Mouse (Mus musculus) lung, postnatal 14 days (tissue): ENCODE results near the gene Apoa4.
A peak's percentile ranks its signal among the peaks of the same experiment; 100 is the strongest.

Source experiments
- DNase-seq: peaks from one replicate; pipeline ENCODE4 v3.0.0; 2021

Apoa4 gene

GRCm38 (mm10) chr9:46240526-46241153 lies at the start of gene Apoa4:
Gene Apoa4, plus strand, starts transcription at chr9:46240696.
- DNase-seq: no peak

DNA sequence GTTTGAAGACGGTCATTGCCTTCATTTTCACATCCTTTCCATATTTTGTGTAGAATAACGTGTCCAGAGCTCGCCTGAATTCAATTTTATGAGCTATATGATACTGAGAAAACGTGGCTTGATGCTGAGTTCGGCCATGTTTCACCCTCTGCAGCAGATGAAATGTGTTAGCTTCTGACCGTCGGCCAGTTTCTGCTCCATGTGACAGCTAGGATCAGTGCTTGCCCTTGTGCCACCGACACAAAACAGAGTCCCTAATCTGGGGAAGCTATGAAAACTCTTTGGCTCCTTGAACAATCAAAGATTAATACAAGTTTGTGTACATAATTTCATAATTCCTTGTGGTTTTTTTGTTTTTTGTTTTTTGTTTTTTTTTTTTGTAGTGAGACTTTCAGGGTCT lies 49.3 kb upstream of the Apoa4 start:
- no peak for DNase-seq

DNA sequence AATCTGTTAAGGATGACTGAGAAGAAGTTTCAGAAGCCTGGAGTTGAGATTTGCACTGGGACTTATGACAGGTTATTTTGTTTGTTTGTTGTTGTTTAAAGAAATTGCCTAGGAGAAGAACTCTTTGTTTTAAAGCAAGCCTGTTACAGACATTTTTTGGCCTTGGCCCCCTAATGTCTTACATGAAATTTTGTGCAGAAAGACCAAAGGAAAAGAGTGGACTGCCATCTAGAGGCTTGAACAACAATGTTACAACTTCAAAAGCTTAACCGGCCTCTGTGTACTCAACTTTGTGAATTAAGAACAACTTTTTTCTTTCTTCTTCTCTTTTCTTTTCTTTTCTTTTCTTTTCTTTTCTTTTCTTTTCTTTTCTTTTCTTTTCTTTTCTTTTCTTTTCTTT lies 48.9 kb upstream of the Apoa4 start:
- DNase-seq: no peak

GRCm38 (mm10) chr9:46192642-46193041 lies 47.9 kb upstream of the Apoa4 start:
- no peak for DNase-seq

DNA sequence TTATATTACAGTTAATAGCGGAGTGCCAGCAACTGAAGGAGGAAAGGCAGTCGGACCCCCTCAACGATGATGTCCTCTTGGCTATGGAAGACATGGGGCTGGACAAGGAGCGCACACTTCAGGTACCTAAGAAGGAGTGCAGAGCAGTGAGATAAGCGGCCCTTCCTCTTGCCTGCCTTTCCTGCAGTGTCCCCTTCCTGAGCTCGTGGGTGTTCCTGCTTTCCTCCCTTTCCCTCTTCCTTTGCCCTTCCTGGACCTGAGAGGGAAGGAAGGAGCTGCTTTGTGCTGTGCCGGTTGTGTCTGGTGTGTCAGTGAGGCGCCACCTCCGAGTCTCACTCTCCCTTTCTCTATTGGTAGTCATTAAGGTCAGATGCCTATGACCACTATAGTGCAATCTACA lies 45.7 kb upstream of the Apoa4 start:
- DNase-seq: no peak

GRCm38 (mm10) chr9:46196699-46197169 lies 43.8 kb upstream of the Apoa4 start:
- peak; percentile 49 for DNase-seq

GRCm38 (mm10) chr9:46198461-46198860 lies 42.0 kb upstream of the Apoa4 start:
- no peak for DNase-seq

GRCm38 (mm10) chr9:46198936-46199335 lies 41.6 kb upstream of the Apoa4 start:
- no peak for DNase-seq

DNA sequence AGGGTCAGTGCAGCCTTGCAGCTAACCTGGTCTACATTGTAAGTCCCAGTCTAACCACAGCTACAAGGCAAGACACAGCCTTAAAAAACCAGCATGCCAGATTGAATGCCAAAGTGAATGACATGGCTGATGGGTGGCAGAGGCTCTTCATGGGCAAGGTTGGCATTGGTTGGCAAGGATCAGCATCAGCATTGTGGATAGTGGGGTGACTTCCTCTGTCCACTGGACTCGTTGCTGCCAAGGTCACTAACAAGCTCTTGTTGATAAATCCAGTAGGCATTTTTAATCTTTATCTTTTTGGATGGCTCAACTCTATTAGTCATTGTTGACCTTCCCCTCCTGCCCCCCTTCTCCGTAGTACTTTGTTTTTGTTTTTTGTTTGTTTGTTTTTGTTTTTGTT lies 40.9 kb upstream of the Apoa4 start:
- DNase-seq: no peak

DNA sequence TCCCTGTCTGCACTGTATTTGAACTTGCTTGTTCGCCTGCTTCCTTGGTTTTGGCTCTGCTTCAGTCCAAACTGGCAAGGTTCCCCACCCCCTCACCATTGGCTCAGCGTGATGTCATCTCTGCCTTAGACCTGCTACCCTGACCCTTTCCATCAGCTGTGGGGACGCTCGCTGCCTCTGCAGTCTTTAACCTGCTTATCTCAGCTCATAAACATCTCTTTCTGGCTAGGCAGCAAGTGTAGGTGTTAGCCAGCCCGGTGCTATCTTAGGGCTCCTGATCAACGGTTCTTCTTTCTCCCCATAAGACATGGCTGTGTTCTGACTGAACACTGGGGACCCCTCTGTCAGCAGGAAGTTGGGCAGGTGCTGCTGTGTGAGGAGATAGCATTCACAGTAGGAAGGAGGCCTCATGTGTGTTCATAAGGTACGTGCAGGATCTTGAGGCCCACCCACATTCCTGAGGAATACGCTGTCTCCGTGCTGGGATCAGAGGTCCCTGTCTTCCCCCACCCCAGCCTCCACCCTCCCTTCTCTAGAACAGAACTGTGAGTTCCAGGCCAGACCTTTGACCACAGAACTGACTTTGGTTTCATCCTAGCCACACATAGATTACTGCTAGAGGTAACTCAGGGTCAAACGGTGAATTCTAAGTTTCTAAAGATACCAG lies 33.5 kb upstream of the Apoa4 start:
- DNase-seq: no peak

DNA sequence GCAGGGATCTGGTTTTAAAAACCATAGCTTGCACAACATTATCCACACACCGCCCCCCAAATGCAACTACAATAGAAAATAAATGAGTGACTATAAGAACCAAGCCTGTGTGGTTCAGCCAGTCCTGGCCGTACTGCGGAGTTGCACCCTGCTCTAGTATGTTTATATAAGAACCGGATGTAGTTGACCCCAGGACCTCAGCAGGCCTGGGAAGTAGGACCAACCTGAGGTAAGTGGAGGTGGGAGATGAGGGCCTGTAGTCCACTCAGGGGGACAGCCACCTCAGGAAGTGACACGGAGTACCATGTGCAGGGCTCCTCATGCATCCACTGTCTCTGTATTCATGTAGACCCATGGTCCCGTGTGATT lies 33.0 kb upstream of the Apoa4 start:
- no peak for DNase-seq

- no peak for DNase-seq
Measured at GRCm38 (mm10) chr9:46208401-46208974, 32.0 kb upstream of the Apoa4 start.

GRCm38 (mm10) chr9:46210473-46210872 lies 30.0 kb upstream of the Apoa4 start:
- DNase-seq: no peak

- no peak for DNase-seq
Measured at GRCm38 (mm10) chr9:46214276-46214675, 26.2 kb upstream of the Apoa4 start.

- DNase-seq: no peak
Measured at GRCm38 (mm10) chr9:46214946-46215337, 25.6 kb upstream of the Apoa4 start.

GRCm38 (mm10) chr9:46215338-46216322 lies 24.9 kb upstream of the Apoa4 start:
- DNase-seq: no peak

DNA sequence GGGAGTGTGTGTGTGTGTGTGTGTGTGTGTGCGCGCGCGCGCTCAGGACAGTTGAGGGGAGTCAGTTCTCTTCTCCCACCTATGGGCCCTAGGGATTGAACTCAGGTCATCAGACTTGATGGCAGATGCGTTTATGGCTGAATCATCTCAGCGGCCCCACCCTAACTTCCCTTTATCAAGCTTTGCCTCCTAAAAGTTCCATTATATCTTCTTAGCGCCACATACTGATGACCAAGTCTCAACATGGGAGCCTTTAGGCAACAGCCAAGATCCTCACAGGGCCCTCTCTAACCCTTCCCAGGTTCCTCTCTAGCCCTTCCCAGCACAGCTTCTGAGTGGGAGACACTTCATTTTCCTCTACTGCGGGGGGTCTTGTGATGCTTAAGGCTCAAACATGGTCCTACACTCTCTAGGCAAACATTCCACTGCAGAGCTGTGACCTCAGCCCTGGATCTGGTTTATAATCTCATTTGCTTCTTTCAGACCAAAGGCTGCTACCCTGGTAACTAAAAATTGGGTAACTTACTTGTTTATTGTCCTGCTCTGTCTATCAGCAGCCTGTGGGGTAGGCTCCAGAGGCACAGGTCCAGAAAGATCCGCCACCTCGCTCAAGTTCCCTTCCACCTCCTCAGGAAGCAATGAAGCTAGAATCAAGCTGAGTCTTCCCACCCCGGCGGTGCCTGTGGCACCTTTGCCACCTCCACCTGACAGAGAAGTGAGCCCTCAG lies 23.6 kb upstream of the Apoa4 start:
- DNase-seq: no peak

DNA sequence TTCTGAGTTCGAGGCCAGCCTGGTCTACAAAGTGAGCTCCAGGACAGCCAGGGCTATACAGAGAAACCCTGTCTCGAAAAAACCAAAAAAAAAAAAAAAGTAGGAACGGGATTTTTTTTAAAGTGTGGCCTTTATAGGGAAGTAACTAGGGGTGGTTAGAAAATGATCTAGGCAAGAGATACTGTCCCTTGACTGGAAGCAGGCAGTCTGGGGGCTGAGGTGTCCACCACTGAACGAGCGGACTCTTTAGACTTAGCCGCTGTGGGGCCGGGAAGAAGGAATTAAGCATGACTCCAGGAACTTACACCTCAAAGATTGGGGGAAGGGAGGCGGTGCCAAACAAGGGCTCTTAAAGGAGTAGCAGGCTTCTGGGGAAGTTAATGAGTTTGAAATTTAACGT lies 22.3 kb upstream of the Apoa4 start:
- no peak for DNase-seq

DNA sequence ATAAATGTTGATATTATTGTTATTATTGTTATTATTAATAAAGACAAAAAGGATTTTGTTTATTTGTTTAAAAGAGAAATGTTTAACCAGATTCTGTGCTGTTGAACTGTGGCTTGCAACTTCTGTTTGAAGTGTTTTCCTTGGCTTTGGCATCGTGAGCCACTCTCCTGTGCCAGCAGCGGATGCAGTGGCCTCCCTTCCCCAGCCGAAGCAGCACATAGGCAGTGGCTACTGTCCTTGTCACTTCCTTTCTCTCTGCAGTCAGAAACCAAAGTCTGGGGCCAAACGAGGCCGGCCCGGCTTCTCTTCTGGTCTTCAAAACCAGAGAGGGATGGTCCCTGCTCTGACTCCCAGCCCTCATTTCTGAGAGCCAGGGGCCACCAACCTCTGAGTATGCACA lies 17.4 kb upstream of the Apoa4 start:
- peak; percentile 21 for DNase-seq

GRCm38 (mm10) chr9:46224101-46224500 lies 16.4 kb upstream of the Apoa4 start:
- no peak for DNase-seq

GRCm38 (mm10) chr9:46224945-46225660 lies 15.4 kb upstream of the Apoa4 start:
- DNase-seq: no peak

- DNase-seq: no peak
Measured at GRCm38 (mm10) chr9:46227064-46227614, 13.4 kb upstream of the Apoa4 start.
